Mouse (Mus musculus): ENCODE measurements at regions not wholly inside any gene's neighbourhood (a gene's known extent, or its start where the extent isn't known, plus 50 kb on each side); places are given as distances from the start of the nearest gene placed in this dataset.
A peak's percentile ranks its signal among the peaks of the same experiment; 100 is the strongest.

- no peaks in the 10 kb centered on the region for H3K36me3 ChIP-seq
- no peak overlapping the region for H3K27ac ChIP-seq
- H3K4me1 ChIP-seq = no peaks in the 10 kb centered on the region
- no peak overlapping the region for H3K4me2 ChIP-seq (replicated peaks)
- ATAC-seq (ENCODE audit: low FRiP score, low read depth) = peak; percentile 59; the same call in 1 of the 2 replicates
- no peaks in the 10 kb centered on the region for H3K9me3 ChIP-seq
- 71% methylated on average over 3 of the region's 3 CpGs for WGBS
- no peak overlapping the region for H3K4me3 ChIP-seq
- no peak overlapping the region for H3K9ac ChIP-seq
- no peaks in the 10 kb centered on the region for H3K27me3 ChIP-seq
Observed at GRCm38 (mm10) chr4:80691774-80692485, 142.0 kb upstream of the Tyrp1 start.

GRCm38 (mm10) chr4:80712698-80713097, 121.2 kb upstream of the Tyrp1 start:
- no peaks in the 10 kb centered on the region for H3K4me1 ChIP-seq
- no peaks in the 10 kb centered on the region for H3K36me3 ChIP-seq
- ATAC-seq (ENCODE audit: low FRiP score, low read depth) = no peak
- no peak overlapping the region for H3K27ac ChIP-seq
- H3K27me3 ChIP-seq = no peaks in the 10 kb centered on the region
- no peak overlapping the region for H3K4me2 ChIP-seq (replicated peaks)
- H3K9ac ChIP-seq = no peak overlapping the region
- H3K4me3 ChIP-seq = no peak overlapping the region
- H3K9me3 ChIP-seq = no peaks in the 10 kb centered on the region
- WGBS = 43% methylated on average over 2 of the region's 2 CpGs

GRCm38 (mm10) chr4:80744975-80745734, 88.8 kb upstream of the Tyrp1 start:
- 0 out of 2 replicates have a peak, but pooled peaks have one; percentile 40 for ATAC-seq (ENCODE audit: low FRiP score, low read depth)
- 13% methylated on average over 1 of the region's 1 CpGs for WGBS
- Histone ChIP-seq H3K4me3 (no peak overlapping the region), H3K9me3 (no peaks in the 10 kb centered on the region), H3K9ac (no peak overlapping the region), H3K4me2 (replicated peaks) (no peak overlapping the region), H3K36me3 (no peaks in the 10 kb centered on the region), H3K4me1 (0 out of 2 replicates have a peak, but pooled peaks cover 6% of the 10 kb centered on the region), H3K27me3 (no peaks in the 10 kb centered on the region), H3K27ac (no peak overlapping the region)

DNA sequence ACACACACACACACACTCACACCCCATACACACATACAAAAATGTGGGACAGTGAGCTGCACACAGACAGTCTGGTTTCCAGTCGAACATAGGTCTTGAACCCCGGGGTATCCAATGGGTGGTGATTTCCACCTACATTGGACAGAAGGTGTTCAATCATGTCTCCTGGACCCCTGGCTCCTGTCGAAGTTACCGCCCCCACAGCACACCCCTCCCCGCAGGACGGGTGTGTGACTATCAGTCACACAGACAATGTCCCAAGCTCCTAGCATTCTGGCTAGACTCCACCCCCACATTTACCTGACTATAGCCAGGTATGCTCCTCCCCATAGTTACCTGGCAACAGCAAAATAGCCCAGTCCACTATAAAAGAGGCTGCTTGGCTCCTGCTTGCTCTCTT, 81.7 kb upstream of the Tyrp1 start:
- Histone ChIP-seq H3K4me3 (no peak overlapping the region), H3K9ac (no peak overlapping the region), H3K9me3 (no peaks in the 10 kb centered on the region), H3K4me2 (replicated peaks) (no peak overlapping the region), H3K27ac (no peak overlapping the region), H3K36me3 (no peaks in the 10 kb centered on the region), H3K27me3 (no peaks in the 10 kb centered on the region), H3K4me1 (no peaks in the 10 kb centered on the region)
- WGBS = 78% methylated on average over 6 of the region's 6 CpGs
- ATAC-seq (ENCODE audit: low FRiP score, low read depth) = no peak

DNA sequence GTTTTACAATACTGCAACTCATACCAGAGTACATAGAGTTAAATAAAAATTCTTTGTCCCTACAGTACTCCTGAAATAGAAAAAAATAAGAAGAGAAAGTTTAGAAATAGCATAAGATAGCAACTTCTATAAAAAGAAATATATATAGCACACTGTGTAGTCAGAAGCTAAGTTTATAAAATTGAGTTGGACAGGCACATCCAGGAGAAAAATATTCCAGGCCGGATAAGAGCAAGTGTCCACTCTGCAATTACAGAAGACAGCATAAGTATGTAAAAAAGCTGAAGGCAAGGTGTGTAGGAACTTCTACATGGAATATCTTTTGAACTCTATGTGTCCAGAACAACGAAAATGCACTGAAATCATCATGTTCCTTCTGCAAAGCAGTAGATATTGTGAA, 77.8 kb upstream of the Tyrp1 start:
- no peaks in the 10 kb centered on the region for H3K9me3 ChIP-seq
- H3K4me2 ChIP-seq (replicated peaks) = no peak overlapping the region
- H3K27me3 ChIP-seq = no peaks in the 10 kb centered on the region
- H3K4me1 ChIP-seq = no peaks in the 10 kb centered on the region
- ATAC-seq (ENCODE audit: low FRiP score, low read depth) = no peak
- no peaks in the 10 kb centered on the region for H3K36me3 ChIP-seq
- H3K27ac ChIP-seq = no peak overlapping the region
- no peak overlapping the region for H3K9ac ChIP-seq
- no peak overlapping the region for H3K4me3 ChIP-seq
- 80% methylated on average over 2 of the region's 2 CpGs for WGBS

- Histone ChIP-seq H3K4me1 (no peaks in the 10 kb centered on the region), H3K4me3 (no peak overlapping the region), H3K27me3 (no peaks in the 10 kb centered on the region), H3K4me2 (replicated peaks) (no peak overlapping the region), H3K27ac (no peak overlapping the region), H3K9ac (no peak overlapping the region), H3K9me3 (no peaks in the 10 kb centered on the region), H3K36me3 (no peaks in the 10 kb centered on the region)
- 90% methylated on average over 3 of the region's 3 CpGs for WGBS
- no peak for ATAC-seq (ENCODE audit: low FRiP score, low read depth)
Observed at GRCm38 (mm10) chr4:80764024-80764423, 69.9 kb upstream of the Tyrp1 start.

- H3K36me3 ChIP-seq = no peaks in the 10 kb centered on the region
- no peak overlapping the region for H3K9ac ChIP-seq
- 32% methylated on average over 4 of the region's 4 CpGs for WGBS
- H3K27me3 ChIP-seq = no peaks in the 10 kb centered on the region
- no peak overlapping the region for H3K4me3 ChIP-seq
- H3K9me3 ChIP-seq = no peaks in the 10 kb centered on the region
- H3K4me1 ChIP-seq = no peaks in the 10 kb centered on the region
- no peak overlapping the region for H3K27ac ChIP-seq
- ATAC-seq (ENCODE audit: low FRiP score, low read depth) = peak; percentile 64; the same call in 1 of the 2 replicates
- H3K4me2 ChIP-seq (replicated peaks) = no peak overlapping the region
Observed at GRCm38 (mm10) chr4:80765781-80766180, 68.1 kb upstream of the Tyrp1 start.

DNA sequence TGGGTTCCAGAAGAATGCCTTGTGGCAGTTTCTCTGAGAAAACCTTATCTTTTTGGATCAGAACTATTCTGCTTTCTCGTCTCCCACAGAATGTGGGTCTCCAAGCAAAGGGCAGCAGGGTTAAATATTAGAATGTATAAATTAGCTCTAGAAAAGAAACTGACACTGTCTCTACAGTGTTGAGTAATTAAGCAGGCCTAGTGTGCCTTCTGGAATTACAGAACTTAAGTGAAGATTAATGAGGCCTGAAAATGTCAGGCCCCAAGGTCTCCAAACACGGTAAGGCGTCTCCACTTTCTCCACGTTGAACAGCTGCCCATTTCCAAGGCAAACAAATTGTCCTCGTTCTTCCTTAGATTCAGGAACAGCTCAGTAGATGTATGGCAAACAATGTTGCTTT, 66.5 kb upstream of the Tyrp1 start:
- no peak overlapping the region for H3K4me3 ChIP-seq
- no peaks in the 10 kb centered on the region for H3K9me3 ChIP-seq
- H3K4me1 ChIP-seq = no peaks in the 10 kb centered on the region
- H3K4me2 ChIP-seq (replicated peaks) = no peak overlapping the region
- H3K27me3 ChIP-seq = no peaks in the 10 kb centered on the region
- 53% methylated on average over 5 of the region's 5 CpGs for WGBS
- no peak overlapping the region for H3K9ac ChIP-seq
- ATAC-seq (ENCODE audit: low FRiP score, low read depth) = no peak
- no peaks in the 10 kb centered on the region for H3K36me3 ChIP-seq
- no peak overlapping the region for H3K27ac ChIP-seq

All from limb, embryonic 13.5 days (tissue).